Mouse (Mus musculus) right cerebral cortex, adult 18-20 months (tissue): Measurements from ENCODE around the gene Gm21627.
"Not testable (repeated sequence)": the region's sequence is repeated elsewhere in the genome, so short reads cannot be mapped to it uniquely, and the experiment has no call there.

Experiments used
- DNase-seq: peaks from one replicate; pipeline ENCODE4 v3.0.0; 2022; ENCODE audit warnings: mixed read lengths

The Gm21627 gene

DNA sequence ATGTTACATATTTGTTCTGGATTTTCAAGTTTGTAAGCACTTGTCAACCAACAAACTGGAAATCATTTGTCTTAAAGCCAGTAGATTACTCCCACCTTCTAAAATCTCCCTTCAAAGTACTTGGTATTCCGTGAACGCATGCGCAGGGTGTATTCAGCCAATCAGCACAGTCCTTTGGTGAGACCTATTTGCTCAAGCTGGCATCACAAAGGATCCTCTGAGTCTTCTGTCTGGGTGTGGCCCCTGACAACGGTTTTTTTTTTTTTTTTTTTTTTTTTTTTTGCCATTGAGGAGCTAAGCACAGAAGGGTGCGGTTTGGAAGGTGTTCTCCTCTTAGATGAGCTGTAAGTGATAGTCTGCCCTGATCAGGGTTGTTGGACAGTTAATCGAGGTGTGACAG, at the start of gene Gm21627:
TSS of gene Gm21627 (plus strand) at position 301 of the 400 bp plus-strand sequence.
- not testable (repeated sequence) for DNase-seq
